Mouse (Mus musculus) cerebellum, adult 2 months (tissue): ENCODE data around the gene Rab40b. TPM values are rescaled to one million over a fixed set of nuclear protein-coding genes. Genes with fewer than 3 reads are reported as not detected.
A peak's percentile ranks its signal among the peaks of the same experiment; 100 is the strongest.
"Not testable (repeated sequence)": the region's sequence is repeated elsewhere in the genome, so short reads cannot be mapped to it uniquely, and the experiment has no call there.

Source experiments
- DNase-seq, 2 experiments: peaks; one replicate each; pipeline ENCODE4 v3.0.0; 2021
- H3K27ac ChIP-seq: fragments of 200-500 bp; 2 replicates; pipeline ENCODE4 v1.5.1; 2012; ENCODE audit warnings: low read length, control low read depth, inconsistent platforms; ENCODE audit not compliant: insufficient read depth
- H3K27me3 ChIP-seq: fragments of 200-500 bp; 2 replicates; pipeline ENCODE4 v1.6.1; 2012; ENCODE audit warnings: inconsistent platforms, mild to moderate bottlenecking, low read length, moderate library complexity; ENCODE audit not compliant: control insufficient read depth, insufficient read depth
- H3K4me1 ChIP-seq: fragments of 200-500 bp; 2 replicates; pipeline ENCODE4 v1.6.1; 2011; ENCODE audit warnings: low read length; ENCODE audit not compliant: control insufficient read depth, insufficient read depth
- H3K4me3 ChIP-seq: fragments of 200-500 bp; replicated peaks from 2 replicates; pipeline ENCODE3; 2011; ENCODE audit warnings: mild to moderate bottlenecking, low read depth, low read length, control low read depth; ENCODE audit not compliant: insufficient read depth
- CTCF ChIP-seq: fragments of 200-500 bp; IDR thresholded peaks from 2 replicates; pipeline ENCODE4 v1.5.1; 2011; ENCODE audit warnings: low read depth, mild to moderate bottlenecking, control low read depth, low read length, moderate library complexity, borderline replicate concordance; ENCODE audit not compliant: insufficient read depth
- POLR2A ChIP-seq: fragments of 200-500 bp; IDR thresholded peaks from 2 replicates; pipeline ENCODE4 v1.6.1; 2011; ENCODE audit warnings: low read length, control low read depth, borderline replicate concordance; ENCODE audit not compliant: insufficient read depth
- WGBS: fragments of 180-500 bp; shearing (Covaris S2); methylation state at CpG from one replicate; pipeline ENCODE4 v1.1.7; 2018; 5-methylcytosine and 5-hydroxymethylcytosine counted together
- polyA plus RNA-seq: library from polyadenylated mRNA; depleted of rRNA; stranded (reverse); fragments of >200 nt; gene quantifications from 2 replicates; pipeline ENCODE4 v1.2.3, GENCODE M21; 2012

The Rab40b gene
- polyA plus RNA-seq, 1 experiment = 3.8 TPM

DNA sequence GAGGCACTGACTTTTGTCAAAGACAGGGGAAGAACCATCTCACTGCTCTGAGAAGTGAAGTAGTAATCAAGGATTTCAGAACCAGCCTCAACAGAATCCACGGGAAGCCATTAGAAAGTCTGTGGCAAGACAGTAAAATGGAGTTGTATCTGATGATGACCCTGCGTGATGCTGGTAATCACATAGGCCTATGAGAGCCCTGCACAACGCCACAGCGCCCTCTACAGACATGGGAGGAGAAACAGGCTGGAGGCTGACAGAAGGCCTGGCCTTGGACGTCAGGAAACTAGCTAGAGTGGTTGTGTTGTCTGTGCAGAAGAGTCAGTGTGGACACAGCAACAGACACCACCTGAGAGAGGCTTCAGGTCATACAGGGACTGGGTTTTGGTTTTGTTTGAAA is 25.8 kb downstream of the Rab40b start:
- peak; percentile 10 to 23 for DNase-seq
- H3K4me3 ChIP-seq = no peak overlapping the region
- TF ChIP-seq POLR2A (no peak), CTCF (peak; percentile 36; the same call in 1 of the 2 replicates)
- no peaks in the 10 kb centered on the region for H3K4me1 ChIP-seq
- H3K27ac ChIP-seq = no peak overlapping the region
- 33% methylated on average over 5 of the region's 5 CpGs for WGBS
- no peaks in the 10 kb centered on the region for H3K27me3 ChIP-seq

GRCm38 (mm10) chr11:121354091-121354707 is 33.9 kb downstream of the Rab40b start, which contains the start of gene Wdr45b:
Gene Wdr45b (minus strand): TSS chr11:121354445.
- H3K27ac ChIP-seq = peak within 1 kb of the TSS; percentile 80
- WGBS = under 1% methylated on average over 69 of the region's 69 CpGs
- H3K4me3 ChIP-seq = peak within 1 kb of the TSS; percentile 83
- peak; percentile 99 for DNase-seq
- peaks cover 7% of the 10 kb centered on the region; the same call in 1 of the 2 replicates for H3K4me1 ChIP-seq
- no peaks in the 10 kb centered on the region for H3K27me3 ChIP-seq
- TF ChIP-seq POLR2A (peak; percentile 96), CTCF (no peak)

DNA sequence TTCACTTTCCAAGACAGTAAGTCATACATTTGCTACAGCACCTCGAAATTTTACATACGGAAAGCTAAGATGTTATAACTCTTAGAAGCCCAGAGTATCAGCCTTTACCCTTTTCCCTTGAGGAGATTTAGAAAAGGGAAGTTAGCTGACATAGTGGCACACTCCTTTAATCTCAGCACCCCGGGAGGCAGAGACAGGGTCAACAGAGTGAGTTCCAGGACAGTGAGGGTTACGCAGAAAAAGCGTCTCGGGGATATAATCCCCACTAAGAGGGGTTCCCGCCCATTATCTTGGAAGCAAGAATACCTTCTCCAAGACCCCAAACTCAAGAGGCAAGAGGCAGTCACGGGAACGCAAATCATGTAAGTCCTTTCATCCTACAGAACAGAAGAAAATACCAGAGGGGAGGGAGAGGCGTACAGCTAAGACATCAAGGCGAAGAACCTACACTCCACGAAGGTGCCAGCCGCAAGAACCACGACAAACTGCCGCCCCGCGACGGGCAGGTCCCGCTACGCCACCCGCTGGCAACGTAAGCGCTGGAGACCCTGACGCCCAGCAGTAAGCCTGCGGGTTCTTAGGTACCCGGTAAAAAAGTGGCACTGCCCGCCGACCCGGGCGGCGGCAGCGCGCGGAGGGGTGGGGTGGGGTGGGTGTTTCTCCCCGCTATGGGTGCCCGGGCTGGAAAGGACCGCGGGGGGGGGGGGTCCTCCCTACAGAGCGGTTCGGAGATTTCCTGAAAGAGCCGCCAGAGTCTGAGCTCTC is 34.5 kb downstream of the Rab40b start:
- peak; percentile 38 to 40 for DNase-seq
- Histone ChIP-seq H3K27ac (peak overlapping the region; percentile 61), H3K4me1 (peaks cover 7% of the 10 kb centered on the region; the same call in 1 of the 2 replicates), H3K27me3 (no peaks in the 10 kb centered on the region), H3K4me3 (peak overlapping the region; percentile 83)
- no peak for TF ChIP-seq CTCF
- no peak for TF ChIP-seq POLR2A
- 3% methylated on average over 41 of the region's 41 CpGs for WGBS

- not testable (repeated sequence) for H3K27me3 ChIP-seq, H3K27ac ChIP-seq, DNase-seq, H3K4me3 ChIP-seq, H3K4me1 ChIP-seq
- WGBS = 82% methylated on average over 3 of the region's 3 CpGs
These were observed 39.3 kb downstream of the Rab40b start for GRCm38 (mm10) chr11:121348727-121349126.

DNA sequence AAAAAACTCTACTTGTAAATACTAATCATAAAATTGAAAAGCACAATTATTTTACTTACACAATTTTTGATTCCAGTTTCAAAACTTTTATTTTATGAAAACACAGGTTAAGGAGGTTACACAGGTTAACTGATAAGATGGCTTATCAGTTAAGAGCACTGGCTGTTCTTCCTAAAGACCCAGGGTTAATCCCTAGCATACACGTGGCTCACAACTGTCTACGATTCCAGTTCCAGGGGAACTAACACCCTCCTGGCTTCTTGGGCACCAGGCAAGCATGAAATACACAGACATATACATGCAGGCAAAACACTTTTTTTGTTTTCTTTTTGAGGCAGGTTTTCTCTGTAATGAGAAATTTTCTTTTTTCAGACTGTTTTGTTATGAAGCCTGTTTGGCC is 39.9 kb downstream of the Rab40b start:
- Histone ChIP-seq H3K27ac (no peak overlapping the region), H3K4me1 (0 out of 2 replicates have a peak, but pooled peaks cover 3% of the 10 kb centered on the region), H3K4me3 (no peak overlapping the region), H3K27me3 (no peaks in the 10 kb centered on the region)
- WGBS = 85% methylated on average over 2 of the region's 2 CpGs
- TF ChIP-seq CTCF = no peak
- no peak for TF ChIP-seq POLR2A
- no peak for DNase-seq

GRCm38 (mm10) chr11:121347036-121347435 is 41.0 kb downstream of the Rab40b start:
- 5% methylated on average over 2 of the region's 2 CpGs for WGBS
- DNase-seq = no peak
- H3K27ac ChIP-seq = no peak overlapping the region
- H3K4me3 ChIP-seq = no peak overlapping the region
- H3K4me1 ChIP-seq = no peaks in the 10 kb centered on the region
- no peaks in the 10 kb centered on the region for H3K27me3 ChIP-seq
- no peak for TF ChIP-seq CTCF
- no peak for TF ChIP-seq POLR2A

GRCm38 (mm10) chr11:121342423-121342822 is 45.6 kb downstream of the Rab40b start:
- H3K4me1 ChIP-seq, H3K27me3 ChIP-seq, DNase-seq, H3K4me3 ChIP-seq, H3K27ac ChIP-seq: not testable (repeated sequence)
- WGBS = 75% methylated on average over 1 of the region's 1 CpGs

GRCm38 (mm10) chr11:121340287-121340686 is 47.8 kb downstream of the Rab40b start:
- H3K4me3 ChIP-seq = no peak overlapping the region
- no peaks in the 10 kb centered on the region for H3K27me3 ChIP-seq
- no peaks in the 10 kb centered on the region for H3K4me1 ChIP-seq
- H3K27ac ChIP-seq = no peak overlapping the region
- TF ChIP-seq POLR2A (no peak), CTCF (no peak)
- DNase-seq = no peak
- 95% methylated on average over 1 of the region's 1 CpGs for WGBS
